23 mouse cellular contexts compared by ENCODE assay signal in the genomic region with DNA sequence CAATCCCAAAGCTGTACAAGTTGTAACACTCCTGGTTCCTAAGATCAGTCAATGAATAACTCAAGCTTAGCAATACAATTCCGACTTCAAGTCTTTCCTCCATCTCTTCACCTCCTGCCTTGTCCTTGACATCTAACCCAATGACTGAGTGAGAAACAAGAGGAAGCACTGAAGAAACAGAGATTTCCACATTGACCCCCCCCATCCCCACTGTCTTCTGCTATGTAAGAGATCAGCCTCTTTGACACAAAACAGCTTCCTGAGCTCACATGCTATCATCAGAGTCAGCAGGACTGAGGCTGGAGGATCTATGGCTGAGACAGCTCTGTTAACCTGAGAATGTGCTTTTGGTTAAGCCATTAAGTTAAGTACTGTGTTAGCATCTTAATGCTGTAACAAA. TPM values are rescaled to one million over a fixed set of nuclear protein-coding genes. Genes with fewer than 3 reads are reported as not detected.
A peak's percentile ranks its signal among the peaks of the same experiment; 100 is the strongest.
DNase-seq lines count a peak whose midpoint lies in the region; ATAC-seq and TF ChIP-seq lines count a peak whose summit lies in the region.
"Had no signal": no experiment of that assay in that cellular context is flagged by ENCODE, and none has a peak within 500 bp of the region (broad histone marks: within the 10 kb centered on the region; RNA-seq: fewer than 3 reads in every experiment).

No protein-coding gene starts in this region.

- 0 out of 2 replicates have a peak overlapping the region, but pooled peaks have one; percentile 14 for H3K27ac ChIP-seq in liver, embryonic 16.5 days (ENCODE audit: low read length)
- H3K27ac ChIP-seq in liver, embryonic 12.5 days, result no peak overlapping the region
- H3K27ac ChIP-seq in bone marrow, adult 2 months (ENCODE audit: control insufficient read depth, insufficient read depth, low read depth, low read length, poor library complexity), result peak overlapping the region; percentile 86; the same call in 1 of the 2 replicates
- H3K27ac ChIP-seq: embryonic facial prominence, embryonic 10.5 days; forebrain, embryonic 13.5 days; heart, embryonic 15.5 days; hindbrain, embryonic 10.5 days; hindbrain, embryonic 14.5 days had no signal

- 0 out of 2 replicates have a peak, but pooled peaks have one; percentile 27 for ATAC-seq in liver, embryonic 16.5 days (ENCODE audit: low read depth)
- no peak for ATAC-seq in liver, embryonic 12.5 days
- peak; percentile 58 for ATAC-seq in megakaryocyte progenitor cell, adult 5-6 weeks (replicated peaks; ENCODE audit: poor library complexity)
- ATAC-seq: CD4-positive, CD25-positive, alpha-beta regulatory T cell, adult 4 months; forebrain, embryonic 13.5 days; forebrain, postnatal 0 days had no signal

- no peaks in the 10 kb centered on the region for H3K27me3 ChIP-seq in liver, embryonic 16.5 days (ENCODE audit: control insufficient read depth, insufficient read depth, low read depth, low read length)
- no peaks in the 10 kb centered on the region for H3K27me3 ChIP-seq in liver, embryonic 12.5 days (replicated peaks)
- H3K27me3 ChIP-seq: forebrain, embryonic 13.5 days; heart, embryonic 15.5 days had no signal

- no peak for TF ChIP-seq POLR2A in bone marrow, adult 2 months (IDR thresholded peaks at IDR 0.05; ENCODE audit: borderline replicate concordance, control insufficient read depth, low read depth, low read length)

- peak; percentile 65 for DNase-seq in 416B (ENCODE audit: low read depth)
- DNase-seq in heart, adult 8-10 months (ENCODE audit: low spot score), result no peak
- DNase-seq in adrenal gland, postnatal 10 days, result no peak
- DNase-seq: adrenal gland, adult 8-10 months; B cell, adult 2 months; cerebellum, adult 2 months; cerebellum, postnatal 10 days; forebrain, postnatal 0 days; gastrocnemius, postnatal 14 days had no signal

- H3K9ac ChIP-seq in liver, embryonic 16.5 days (ENCODE audit: low read depth, low read length), result no peak overlapping the region
- no peak overlapping the region for H3K9ac ChIP-seq in liver, embryonic 12.5 days
- H3K9ac ChIP-seq: forebrain, embryonic 13.5 days; forebrain, postnatal 0 days; heart, embryonic 15.5 days; hindbrain, embryonic 14.5 days had no signal

- no peaks in the 10 kb centered on the region for H3K9me3 ChIP-seq in liver, embryonic 16.5 days (replicated peaks; ENCODE audit: control insufficient read depth, low read length)
- H3K9me3 ChIP-seq in liver, embryonic 12.5 days (replicated peaks), result no peaks in the 10 kb centered on the region
- H3K9me3 ChIP-seq: embryonic facial prominence, embryonic 10.5 days; forebrain, embryonic 13.5 days; heart, embryonic 15.5 days; hindbrain, embryonic 10.5 days had no signal

- 45% methylated on average over 1 of the region's 1 CpGs for WGBS in liver, embryonic 16.5 days (ENCODE audit: insufficient replicate concordance)
- WGBS in liver, embryonic 12.5 days (ENCODE audit: insufficient replicate concordance), result 59% methylated on average over 1 of the region's 1 CpGs
- WGBS in bone marrow, adult 2 months, result 40% methylated on average over 1 of the region's 1 CpGs

- no peak overlapping the region for H3K4me3 ChIP-seq in liver, embryonic 16.5 days (ENCODE audit: low read depth, low read length)
- H3K4me3 ChIP-seq in liver, embryonic 12.5 days, result no peak overlapping the region
- H3K4me3 ChIP-seq in bone marrow, adult 2 months (replicated peaks; ENCODE audit: control insufficient read depth, low read depth, low read length), result no peak overlapping the region
- H3K4me3 ChIP-seq: embryonic facial prominence, embryonic 10.5 days; forebrain, embryonic 13.5 days; heart, embryonic 15.5 days; hindbrain, embryonic 10.5 days had no signal

- H3K4me1 ChIP-seq in liver, embryonic 16.5 days (ENCODE audit: control insufficient read depth, low read depth, low read length), result no peaks in the 10 kb centered on the region
- H3K4me1 ChIP-seq in liver, embryonic 12.5 days, result no peaks in the 10 kb centered on the region
- peaks cover 1% of the 10 kb centered on the region; the same call in 1 of the 2 replicates for H3K4me1 ChIP-seq in bone marrow, adult 2 months (ENCODE audit: control insufficient read depth, insufficient read depth, low read length)
- H3K4me1 ChIP-seq: forebrain, embryonic 13.5 days; heart, embryonic 15.5 days had no signal

- no peak for TF ChIP-seq CTCF in bone marrow, adult 2 months (IDR thresholded peaks at IDR 0.05; ENCODE audit: control insufficient read depth, insufficient read depth, low read length)

- H3K4me2 ChIP-seq in liver, embryonic 16.5 days (ENCODE audit: low read depth, low read length), result no peak overlapping the region
- no peak overlapping the region for H3K4me2 ChIP-seq in liver, embryonic 12.5 days
- H3K4me2 ChIP-seq: forebrain, embryonic 13.5 days; heart, embryonic 11.5 days; heart, embryonic 15.5 days; hindbrain, embryonic 14.5 days had no signal

- H3K36me3 ChIP-seq in liver, embryonic 16.5 days (ENCODE audit: control insufficient read depth, insufficient read depth), result no peaks in the 10 kb centered on the region
- no peaks in the 10 kb centered on the region for H3K36me3 ChIP-seq in liver, embryonic 12.5 days
- H3K36me3 ChIP-seq: embryonic facial prominence, embryonic 10.5 days; G1E; heart, embryonic 15.5 days; hindbrain, embryonic 10.5 days had no signal

RNA-seq across cellular contexts. Expression of gene S100a11, which starts 9.3 kb away (rescaled TPM):
- 195 and 219 TPM in 2 replicates for polyA plus RNA-seq in liver, embryonic 16.5 days (2015; fragmentation: Nextera tagmentation; extraction: Ambion mirVana)
- 158 and 165 TPM in 2 replicates for polyA plus RNA-seq in liver, embryonic 12.5 days (2016; fragmentation: Nextera tagmentation; extraction: Ambion mirVana)
- 170 and 358 TPM in 2 replicates for polyA plus RNA-seq in bone marrow, adult 2 months (2011; ENCODE audit: insufficient read depth, insufficient read length, low replicate concordance, missing spikeins)
- 1,747 and 1,792 TPM in 2 replicates for total RNA-seq in megakaryocyte progenitor cell, adult 5-6 weeks (2015)
- 99.3 and 111 TPM in 2 replicates for total RNA-seq in megakaryocyte progenitor cell, adult 5-6 weeks (2017)
- total RNA-seq in heart, adult 8-10 months (2022), result 10 to 100 TPM; 59.3 to 66.7 (median 61.4) TPM
- total RNA-seq in adrenal gland, postnatal 10 days (2021), result 100 to 1,000 TPM; 210 to 249 TPM
- total RNA-seq: G1E had no signal
- polyA plus RNA-seq: G1E had no signal

RNA-seq across cellular contexts. Expression of gene Tchhl1, which starts 42.5 kb away (rescaled TPM):
- polyA plus RNA-seq in liver, embryonic 16.5 days (2015; fragmentation: Nextera tagmentation; extraction: Ambion mirVana), result not detected in 2 replicates
- polyA plus RNA-seq in liver, embryonic 12.5 days (2016; fragmentation: Nextera tagmentation; extraction: Ambion mirVana), result not detected in 2 replicates
- not detected in 2 replicates for polyA plus RNA-seq in bone marrow, adult 2 months (2011; ENCODE audit: insufficient read depth, insufficient read length, low replicate concordance, missing spikeins)
- total RNA-seq in megakaryocyte progenitor cell, adult 5-6 weeks (2015), result not detected in 2 replicates
- total RNA-seq in megakaryocyte progenitor cell, adult 5-6 weeks (2017), result not detected in 2 replicates
- not detected for total RNA-seq in heart, adult 8-10 months (2022)
- not detected for total RNA-seq in adrenal gland, postnatal 10 days (2021)
- total RNA-seq: forebrain, postnatal 0 days; gastrocnemius, adult 18-20 months; gastrocnemius, postnatal 14 days; heart, postnatal 25 days had no signal
- polyA plus RNA-seq: CD4-positive, CD25-positive, alpha-beta regulatory T cell, adult 4 months; cerebellum, adult 2 months; embryonic facial prominence, embryonic 10.5 days; forebrain, embryonic 13.5 days; forebrain, postnatal 0 days; G1E; heart, embryonic 11.5 days; heart, embryonic 15.5 days; hindbrain, embryonic 10.5 days; hindbrain, embryonic 14.5 days had no signal

RNA-seq across cellular contexts. Expression of gene S100a10, which starts 43.8 kb away (rescaled TPM):
- 48.2 and 48.9 TPM in 2 replicates for polyA plus RNA-seq in liver, embryonic 16.5 days (2015; fragmentation: Nextera tagmentation; extraction: Ambion mirVana)
- polyA plus RNA-seq in liver, embryonic 12.5 days (2016; fragmentation: Nextera tagmentation; extraction: Ambion mirVana), result 87.8 and 91.1 TPM in 2 replicates
- polyA plus RNA-seq in bone marrow, adult 2 months (2011; ENCODE audit: insufficient read depth, insufficient read length, low replicate concordance, missing spikeins), result 70.0 and 138 TPM in 2 replicates
- total RNA-seq in megakaryocyte progenitor cell, adult 5-6 weeks (2015), result 146 and 155 TPM in 2 replicates
- 217 and 260 TPM in 2 replicates for total RNA-seq in megakaryocyte progenitor cell, adult 5-6 weeks (2017)
- total RNA-seq in heart, adult 8-10 months (2022), result 10 to 100 TPM; 50.9 to 79.4 (median 56.8) TPM
- 100 to 1,000 TPM; 204 to 207 TPM for total RNA-seq in adrenal gland, postnatal 10 days (2021)
- total RNA-seq: G1E had no signal
- polyA plus RNA-seq: G1E had no signal
